Mouse (Mus musculus) hindbrain, postnatal 0 days (tissue): ENCODE results near the gene Fam89b. TPM values are rescaled to one million over a fixed set of nuclear protein-coding genes. Genes with fewer than 3 reads are reported as not detected.

Source experiments
- ATAC-seq: fragments of 200-750 bp; cut with Nextera tagmentation; 2 replicates; pipeline ENCODE4 v1.8.0; 2017; ENCODE audit warnings: mild to moderate bottlenecking, moderate TSS enrichment, moderate library complexity
- DNase-seq: peaks from one replicate; pipeline ENCODE4 v3.0.0-alpha.2; 2015; ENCODE audit warnings: low spot score
- H3K27ac ChIP-seq: fragments of 300-500 bp; sonication (generic); 2 replicates; pipeline ENCODE4 v1.5.1; 2014; ENCODE audit warnings: mild to moderate bottlenecking
- H3K27me3 ChIP-seq: fragments of 300-500 bp; sonication (generic); 2 replicates; pipeline ENCODE4 v1.6.1; 2014; ENCODE audit warnings: low read length, mixed read lengths; ENCODE audit not compliant: insufficient read depth
- H3K36me3 ChIP-seq: fragments of 300-500 bp; sonication (generic); 2 replicates; pipeline ENCODE4 v1.6.1; 2014; ENCODE audit warnings: low read length, mixed read lengths; ENCODE audit not compliant: insufficient read depth
- H3K4me1 ChIP-seq: fragments of 300-500 bp; sonication (generic); 2 replicates; pipeline ENCODE4 v1.6.1; 2014; ENCODE audit warnings: antibody characterized with exemption, low read length, mixed read lengths; ENCODE audit not compliant: insufficient read depth
- H3K4me2 ChIP-seq: fragments of 300-500 bp; sonication (generic); 2 replicates; pipeline ENCODE4 v1.6.1; 2014; ENCODE audit warnings: low read depth, mild to moderate bottlenecking, low read length, moderate library complexity, mixed read lengths
- H3K4me3 ChIP-seq: fragments of 300-500 bp; sonication (generic); 2 replicates; pipeline ENCODE4 v1.5.1; 2014; ENCODE audit warnings: low read length
- H3K9ac ChIP-seq: fragments of 300-500 bp; sonication (generic); replicated peaks from 2 replicates; pipeline ENCODE4 v1.6.1; 2014; ENCODE audit warnings: mild to moderate bottlenecking, low read length, moderate library complexity, mixed read lengths
- H3K9me3 ChIP-seq: fragments of 300-500 bp; sonication (generic); 2 replicates; pipeline ENCODE4 v1.6.1; 2016; ENCODE audit warnings: low read length, mixed read lengths
- CTCF ChIP-seq: IDR thresholded peaks from 2 replicates; pipeline ENCODE4 v1.5.1; 2016; ENCODE audit warnings: antibody characterized with exemption, control low read depth, low read depth
- WGBS: fragments of 180-500 bp; shearing (Covaris S2); extraction: QIAGEN DNeasy Blood & Tissue Kit; methylation state at CpG from one replicate; pipeline ENCODE4 v1.1.7; 2014; 5-methylcytosine and 5-hydroxymethylcytosine counted together
- polyA plus RNA-seq: library from polyadenylated mRNA; unstranded; fragments of >200 nt; fragmentation: Nextera tagmentation; extraction: Ambion mirVana; gene quantifications from 2 replicates; pipeline ENCODE4 v1.2.1, GENCODE M21; 2015
- total RNA-seq: library from RNA; depleted of rRNA; stranded (reverse); fragments of >200 nt; gene quantifications from 2 replicates; pipeline ENCODE4 v1.2.3, GENCODE M21; 2014

Fam89b gene
- total and polyA plus RNA-seq, 2 experiments from 2014 or later, result 140 to 188 TPM

DNA sequence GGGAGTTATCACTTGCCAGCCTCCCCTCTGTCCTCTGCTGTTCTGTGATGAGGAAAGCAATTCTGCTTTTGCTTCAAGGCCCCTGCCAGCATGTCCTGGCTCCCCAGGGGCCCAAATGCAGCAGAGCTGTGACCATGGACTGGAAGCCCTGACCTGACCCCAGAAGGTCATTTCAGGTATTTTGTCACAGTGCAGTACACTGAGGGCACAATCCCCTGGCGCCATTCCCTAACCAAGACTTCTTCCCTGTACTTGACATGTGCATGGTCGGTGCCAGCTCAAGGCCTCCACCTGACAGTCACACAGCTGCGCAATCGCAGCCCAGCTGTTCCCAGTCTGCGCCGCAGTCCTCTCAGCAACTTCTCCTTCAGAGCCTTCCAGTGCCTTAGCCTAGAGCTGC is 33.7 kb upstream of the Fam89b start:
- H3K36me3 ChIP-seq, result peaks cover 81% of the 10 kb centered on the region
- no peak overlapping the region for H3K4me3 ChIP-seq
- H3K9me3 ChIP-seq, result no peaks in the 10 kb centered on the region
- H3K9ac ChIP-seq, result no peak overlapping the region
- no peak for TF ChIP-seq CTCF
- 93% methylated on average over 6 of the region's 6 CpGs for WGBS
- no peaks in the 10 kb centered on the region for H3K27me3 ChIP-seq
- DNase-seq, result no peak
- no peaks in the 10 kb centered on the region for H3K4me1 ChIP-seq
- no peak overlapping the region for H3K27ac ChIP-seq
- no peak for ATAC-seq
- no peak overlapping the region for H3K4me2 ChIP-seq

DNA sequence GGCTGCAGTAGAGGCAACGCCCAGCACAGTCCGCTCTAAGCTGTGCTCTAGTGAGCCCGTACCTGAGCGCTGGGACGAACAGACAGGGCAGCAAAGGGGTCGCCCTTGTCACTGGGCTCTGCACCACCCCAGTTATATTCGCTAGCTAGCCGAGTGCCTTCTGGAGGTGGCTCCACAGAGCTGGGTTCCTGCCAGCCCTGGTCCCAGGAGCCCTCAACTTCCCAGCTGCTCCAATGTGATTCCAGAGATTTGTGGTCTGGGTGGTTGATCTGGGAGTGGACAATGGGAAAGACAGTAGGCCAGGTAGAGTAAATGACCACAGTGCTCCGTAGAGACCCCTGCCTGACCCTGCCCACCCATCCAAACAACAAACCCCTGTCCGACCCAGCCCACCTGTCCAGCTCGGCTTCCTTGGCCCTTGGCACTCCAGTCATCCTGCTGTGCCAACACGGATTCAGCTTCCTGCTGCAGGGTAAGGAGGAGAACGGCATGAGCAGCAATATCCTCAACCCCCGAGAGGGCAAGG is 29.5 kb upstream of the Fam89b start:
- Histone ChIP-seq H3K9ac (no peak overlapping the region), H3K4me3 (no peak overlapping the region), H3K9me3 (no peaks in the 10 kb centered on the region), H3K4me1 (no peaks in the 10 kb centered on the region; the same call in 1 of the 2 replicates), H3K36me3 (peaks cover 47% of the 10 kb centered on the region), H3K27me3 (0 out of 2 replicates have a peak, but pooled peaks cover 5% of the 10 kb centered on the region), H3K4me2 (no peak overlapping the region), H3K27ac (no peak overlapping the region)
- TF ChIP-seq CTCF, result no peak
- 75% methylated on average over 14 of the region's 14 CpGs for WGBS
- ATAC-seq (no peak), DNase-seq (peak; percentile 29)

- peaks cover 40% of the 10 kb centered on the region for H3K36me3 ChIP-seq
- 0 out of 2 replicates have a peak, but pooled peaks cover 5% of the 10 kb centered on the region for H3K27me3 ChIP-seq
- no peak overlapping the region for H3K27ac ChIP-seq
- ATAC-seq (peak; percentile 48), DNase-seq (peak; percentile 33)
- H3K9ac ChIP-seq, result 0 out of 2 replicates have a peak overlapping the region, but pooled peaks have one; percentile 30
- H3K4me1 ChIP-seq, result no peaks in the 10 kb centered on the region; the same call in 1 of the 2 replicates
- no peak for TF ChIP-seq CTCF
- 25% methylated on average over 28 of the region's 36 CpGs for WGBS
- H3K9me3 ChIP-seq, result no peaks in the 10 kb centered on the region
- no peak overlapping the region for H3K4me3 ChIP-seq
- H3K4me2 ChIP-seq, result peak overlapping the region; percentile 23; the same call in 1 of the 2 replicates
Measured at GRCm38 (mm10) chr19:5756991-5757636, 27.7 kb upstream of the Fam89b start.

- ATAC-seq (peak; percentile 60), DNase-seq (peak; percentile 49)
- Histone ChIP-seq H3K27ac (no peak overlapping the region), H3K4me3 (no peak overlapping the region), H3K36me3 (peaks cover 34% of the 10 kb centered on the region), H3K4me2 (peak overlapping the region; percentile 23; the same call in 1 of the 2 replicates), H3K9me3 (no peaks in the 10 kb centered on the region), H3K9ac (0 out of 2 replicates have a peak overlapping the region, but pooled peaks have one; percentile 30), H3K4me1 (no peaks in the 10 kb centered on the region; the same call in 1 of the 2 replicates), H3K27me3 (0 out of 2 replicates have a peak, but pooled peaks cover 5% of the 10 kb centered on the region)
- no peak for TF ChIP-seq CTCF
- 22% methylated on average over 28 of the region's 29 CpGs for WGBS
Measured at GRCm38 (mm10) chr19:5756321-5756985, 27.0 kb upstream of the Fam89b start.

- no peak overlapping the region for H3K4me2 ChIP-seq
Measured at GRCm38 (mm10) chr19:5751742-5752141, 22.3 kb upstream of the Fam89b start.

GRCm38 (mm10) chr19:5750951-5751350 is 21.5 kb upstream of the Fam89b start:
- TF ChIP-seq CTCF, result no peak
- no peak overlapping the region for H3K27ac ChIP-seq
- DNase-seq (no peak), ATAC-seq (no peak)
- H3K9ac ChIP-seq, result no peak overlapping the region
- no peak overlapping the region for H3K4me3 ChIP-seq
- WGBS, result 21% methylated on average over 22 of the region's 22 CpGs
- H3K9me3 ChIP-seq, result no peaks in the 10 kb centered on the region
- no peak overlapping the region for H3K4me2 ChIP-seq
- H3K36me3 ChIP-seq, result 0 out of 2 replicates have a peak, but pooled peaks cover 3% of the 10 kb centered on the region
- peaks cover 18% of the 10 kb centered on the region; the same call in 1 of the 2 replicates for H3K27me3 ChIP-seq
- H3K4me1 ChIP-seq, result 0 out of 2 replicates have a peak, but pooled peaks cover under 1% of the 10 kb centered on the region

More at GRCm38 (mm10) chr19:5751742-5752141, 22.3 kb upstream of the Fam89b start:
- Histone ChIP-seq H3K9me3 (no peaks in the 10 kb centered on the region), H3K9ac (no peak overlapping the region), H3K36me3 (0 out of 2 replicates have a peak, but pooled peaks cover 3% of the 10 kb centered on the region), H3K4me3 (no peak overlapping the region), H3K27me3 (peaks cover 19% of the 10 kb centered on the region; the same call in 1 of the 2 replicates), H3K4me1 (no peaks in the 10 kb centered on the region; the same call in 1 of the 2 replicates), H3K27ac (no peak overlapping the region)
- 16% methylated on average over 20 of the region's 20 CpGs for WGBS
- ATAC-seq, result peak; percentile 31; the same call in 1 of the 2 replicates
- no peak for TF ChIP-seq CTCF
- peak; percentile 46 for DNase-seq
